Mouse (Mus musculus) hindlimb bud, embryonic 11.5 days (tissue): Measurements from ENCODE around the gene Tifa.
A peak's percentile ranks its signal among the peaks of the same experiment; 100 is the strongest.

ENCODE experiments used
- DNase-seq: peaks from one replicate; pipeline ENCODE4 v3.0.0-alpha.2; 2012; ENCODE audit warnings: low read depth, low spot score; ENCODE audit errors: extremely low spot score

Tifa gene

GRCm38 (mm10) chr3:127823886-127824863 is 34.6 kb downstream of the Tifa start:
- DNase-seq = no peak

- DNase-seq = no peak
Observed at GRCm38 (mm10) chr3:127826503-127826902, 36.9 kb downstream of the Tifa start.

GRCm38 (mm10) chr3:127827123-127827522 is 37.5 kb downstream of the Tifa start:
- DNase-seq = no peak

GRCm38 (mm10) chr3:127830183-127830582 is 40.6 kb downstream of the Tifa start:
- no peak for DNase-seq

GRCm38 (mm10) chr3:127831079-127831478 is 41.5 kb downstream of the Tifa start:
- no peak for DNase-seq

GRCm38 (mm10) chr3:127834040-127834439 is 44.4 kb downstream of the Tifa start:
- DNase-seq = no peak

GRCm38 (mm10) chr3:127835594-127835993 is 46.0 kb downstream of the Tifa start:
- no peak for DNase-seq

- no peak for DNase-seq
Observed at GRCm38 (mm10) chr3:127836798-127837153, 47.2 kb downstream of the Tifa start.

- DNase-seq = peak; percentile 66
Observed at GRCm38 (mm10) chr3:127837154-127837865, 47.7 kb downstream of the Tifa start, which contains the start of gene Ap1ar. Gene Ap1ar (minus strand): TSS chr3:127837523.

GRCm38 (mm10) chr3:127837972-127838644 is 48.5 kb downstream of the Tifa start:
- no peak for DNase-seq

- DNase-seq = no peak
Observed at GRCm38 (mm10) chr3:127841926-127842325, 52.3 kb downstream of the Tifa start.

GRCm38 (mm10) chr3:127843324-127843940 is 53.8 kb downstream of the Tifa start:
- DNase-seq = no peak

GRCm38 (mm10) chr3:127843941-127844327 is 54.3 kb downstream of the Tifa start:
- DNase-seq = no peak

- DNase-seq = no peak
Observed at GRCm38 (mm10) chr3:127848088-127848808, 58.6 kb downstream of the Tifa start.

GRCm38 (mm10) chr3:127849922-127850321 is 60.3 kb downstream of the Tifa start:
- no peak for DNase-seq

GRCm38 (mm10) chr3:127850776-127851646 is 61.4 kb downstream of the Tifa start:
- no peak for DNase-seq

GRCm38 (mm10) chr3:127852722-127853121 is 63.1 kb downstream of the Tifa start:
- no peak for DNase-seq

- DNase-seq = no peak
Observed at GRCm38 (mm10) chr3:127853431-127854206, 64.0 kb downstream of the Tifa start.

- DNase-seq = no peak
Observed at GRCm38 (mm10) chr3:127861340-127861739, 71.7 kb downstream of the Tifa start.
